Mouse (Mus musculus) kidney, adult 9 months (tissue): Measurements from ENCODE around the gene Exoc6b.

Experiments
- DNase-seq: peaks from one replicate; pipeline ENCODE4 v3.0.0; 2022

Gene Exoc6b

DNA sequence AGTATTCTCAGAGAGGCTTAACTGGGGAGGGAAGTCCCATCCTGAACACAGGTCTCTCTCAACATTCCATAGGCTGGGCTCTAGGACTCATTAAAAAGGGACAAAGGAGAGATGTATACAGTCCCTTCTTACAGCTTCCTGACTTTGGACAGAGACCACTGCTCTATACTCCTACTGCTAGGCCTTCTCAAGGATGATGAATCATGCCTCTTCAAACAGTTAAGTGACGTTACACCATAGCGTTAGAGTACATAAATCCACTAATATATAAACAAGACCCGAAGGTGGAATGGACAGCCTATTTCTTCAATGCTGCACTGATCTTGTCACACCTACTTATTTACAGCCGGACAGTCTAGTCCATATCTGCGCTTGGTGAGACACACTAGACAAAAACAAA lies 369.7 kb downstream of the Exoc6b start:
- no peak for DNase-seq

DNA sequence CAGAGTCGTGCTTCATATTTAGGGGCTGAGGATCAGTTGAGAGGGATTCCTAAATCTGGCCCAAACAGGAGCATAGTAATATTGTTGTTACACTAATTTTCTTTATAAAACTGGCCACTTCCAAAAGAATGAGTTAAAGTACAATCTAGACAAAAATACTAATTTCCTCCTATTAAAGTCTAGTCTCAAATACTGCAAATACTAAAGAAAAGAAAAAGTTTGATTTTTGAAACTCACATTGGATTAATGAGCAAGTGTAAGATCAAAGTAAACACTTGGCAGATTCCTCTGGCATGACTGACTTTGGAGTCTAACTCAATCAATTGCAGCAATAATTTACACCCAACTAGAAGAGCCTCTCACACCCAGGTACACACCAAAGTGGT lies 371.0 kb downstream of the Exoc6b start:
- DNase-seq = no peak

DNA sequence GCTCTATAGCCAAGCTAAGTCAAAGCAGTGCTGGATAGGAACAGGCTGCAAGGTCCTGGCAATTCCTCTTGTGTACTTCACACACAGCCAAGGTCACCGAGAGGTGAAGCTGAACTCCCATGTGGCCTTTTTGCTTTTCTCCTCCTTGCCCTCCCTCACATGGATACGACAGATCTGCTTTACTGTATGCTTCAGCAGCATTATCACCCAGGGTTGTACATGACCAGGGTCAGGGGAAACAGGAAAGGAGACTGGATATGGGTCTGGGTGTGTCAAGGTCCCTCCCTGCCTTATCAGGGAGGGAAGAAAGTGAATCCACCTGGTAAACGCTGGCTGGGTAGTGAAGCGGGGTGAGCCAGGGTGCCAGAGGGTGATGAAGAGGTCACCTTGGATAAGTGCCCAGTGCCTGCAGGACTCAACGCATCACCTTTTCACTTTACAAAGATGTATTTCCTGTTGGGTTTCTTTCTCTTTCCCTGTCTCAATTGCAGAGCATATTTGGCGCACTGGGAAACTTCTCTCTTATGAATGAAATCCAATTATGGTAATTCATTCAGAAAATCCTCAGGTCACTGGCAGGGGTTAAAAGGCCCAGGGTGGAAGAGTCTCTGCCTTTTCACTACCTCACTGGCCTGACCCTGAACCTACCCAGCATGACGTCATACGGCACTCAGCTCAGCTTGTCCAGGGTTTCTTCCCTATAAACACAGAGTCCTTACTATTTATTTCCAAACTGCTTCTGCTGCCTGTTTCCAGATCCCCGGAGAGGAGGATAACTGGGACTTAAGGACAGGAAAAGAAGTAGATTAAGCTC lies 371.6 kb downstream of the Exoc6b start:
- DNase-seq = peak; percentile 43

DNA sequence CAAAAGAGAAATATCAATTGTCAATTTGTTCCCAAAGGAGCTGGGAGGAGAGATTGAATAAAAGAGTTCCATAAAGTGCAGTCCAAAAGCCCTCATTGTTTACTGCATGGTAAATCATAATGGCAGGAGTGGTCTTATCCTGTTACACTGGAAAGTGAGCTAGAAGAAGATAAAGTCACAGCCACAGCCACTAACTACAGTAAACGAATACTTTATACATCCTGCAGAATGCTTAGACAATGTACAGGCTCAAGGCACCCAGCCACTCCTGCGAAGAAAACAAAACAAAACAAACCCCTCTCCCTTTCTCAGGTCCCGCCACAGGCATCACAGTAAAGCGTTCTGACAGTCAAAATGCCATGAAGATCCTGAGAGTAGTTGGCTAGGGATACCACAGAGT lies 375.5 kb downstream of the Exoc6b start:
- DNase-seq = no peak

DNA sequence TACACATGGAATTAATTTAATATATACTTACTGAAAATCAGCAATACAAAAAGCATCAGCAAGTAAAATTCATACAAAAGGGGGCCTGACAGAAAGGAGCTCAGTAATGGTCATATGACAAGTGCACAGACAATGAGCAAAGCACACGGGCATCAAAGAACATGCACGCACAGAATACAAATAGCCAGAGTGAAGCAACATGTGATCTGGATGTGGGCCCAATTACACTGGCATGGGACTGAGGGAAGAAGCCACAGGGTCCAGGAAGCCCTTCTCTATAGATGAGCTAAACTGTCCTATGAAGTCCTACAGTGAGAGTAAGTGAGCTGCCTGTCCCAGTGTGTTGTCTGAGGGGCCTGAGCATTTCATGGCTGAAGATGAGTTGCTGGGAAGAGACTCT lies 376.1 kb downstream of the Exoc6b start:
- no peak for DNase-seq

DNA sequence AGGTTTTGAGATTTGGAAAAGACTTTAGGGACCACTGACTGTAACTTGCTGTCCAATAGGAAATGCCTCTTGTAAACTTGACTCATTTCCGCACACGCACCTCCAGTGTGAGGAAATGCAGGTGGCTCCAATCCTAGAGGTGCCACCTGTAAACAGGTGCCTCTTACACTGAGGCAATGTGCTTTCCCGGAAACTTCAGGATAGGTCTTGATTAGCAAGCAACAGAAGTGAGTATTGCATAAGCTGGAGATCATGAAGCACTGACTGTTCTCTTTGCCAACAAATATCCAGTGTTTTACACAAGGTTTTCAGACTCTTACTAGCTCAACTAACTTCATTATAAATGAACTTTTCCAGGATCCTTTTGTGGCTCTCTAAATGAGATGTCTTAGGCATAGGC lies 377.4 kb downstream of the Exoc6b start:
- no peak for DNase-seq

DNA sequence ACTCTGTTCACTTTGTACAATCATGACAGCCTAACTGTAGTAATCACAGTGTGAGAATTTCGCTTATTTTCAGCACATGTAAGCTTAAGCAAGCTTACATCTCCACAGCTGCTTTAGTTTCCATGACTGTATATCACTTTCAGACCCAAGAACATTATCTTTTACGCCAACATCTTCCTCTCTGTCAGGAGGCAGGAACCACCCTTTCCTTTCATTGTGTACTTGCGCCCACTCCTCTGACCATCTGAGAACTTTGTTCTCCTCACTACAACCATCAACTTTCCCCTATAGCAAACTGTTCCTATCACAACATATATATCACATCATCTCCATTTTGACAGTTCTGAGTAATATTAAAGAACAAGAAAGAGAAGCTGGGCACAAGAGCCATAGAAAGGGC lies 391.5 kb downstream of the Exoc6b start:
- DNase-seq = no peak

DNA sequence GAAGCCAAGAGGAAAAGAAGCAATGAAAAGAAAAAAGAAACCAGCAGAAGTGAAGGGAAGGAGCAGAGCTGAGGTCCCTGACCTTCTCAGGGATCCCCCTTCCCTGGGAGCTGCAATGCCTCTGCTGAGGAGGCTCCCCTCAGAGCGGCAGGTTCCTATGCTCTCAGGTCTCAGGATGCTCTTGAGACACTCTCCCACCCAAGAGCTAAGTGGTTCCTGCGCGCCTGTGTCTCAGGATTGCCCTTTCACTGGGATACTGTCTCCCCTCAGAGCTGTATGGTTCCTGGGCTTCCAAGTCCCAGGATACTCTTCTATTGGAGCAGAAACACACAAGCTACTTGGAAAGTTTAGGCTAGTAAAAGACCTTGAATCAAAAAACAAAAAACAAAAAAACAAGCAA lies 394.4 kb downstream of the Exoc6b start:
- no peak for DNase-seq

DNA sequence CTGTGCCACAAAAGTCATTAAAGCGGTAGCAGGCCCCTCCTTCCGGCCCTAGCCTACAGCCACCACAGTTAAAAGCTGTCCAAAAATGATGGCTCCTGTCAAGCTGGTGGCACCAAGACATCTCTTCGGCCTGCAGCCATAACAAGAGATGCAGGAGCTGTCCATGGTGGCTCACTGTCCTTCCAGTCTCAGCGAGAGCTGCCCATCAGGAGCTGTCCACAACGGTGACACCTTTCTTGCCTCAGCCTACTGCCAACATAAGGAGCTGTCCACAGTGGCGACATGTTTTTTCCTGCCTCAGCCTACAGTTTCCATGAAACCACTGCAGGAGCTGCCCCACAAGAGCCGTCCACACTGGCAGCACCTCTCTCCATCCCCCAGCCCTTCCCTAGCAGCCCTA lies 395.2 kb downstream of the Exoc6b start:
- DNase-seq = no peak

DNA sequence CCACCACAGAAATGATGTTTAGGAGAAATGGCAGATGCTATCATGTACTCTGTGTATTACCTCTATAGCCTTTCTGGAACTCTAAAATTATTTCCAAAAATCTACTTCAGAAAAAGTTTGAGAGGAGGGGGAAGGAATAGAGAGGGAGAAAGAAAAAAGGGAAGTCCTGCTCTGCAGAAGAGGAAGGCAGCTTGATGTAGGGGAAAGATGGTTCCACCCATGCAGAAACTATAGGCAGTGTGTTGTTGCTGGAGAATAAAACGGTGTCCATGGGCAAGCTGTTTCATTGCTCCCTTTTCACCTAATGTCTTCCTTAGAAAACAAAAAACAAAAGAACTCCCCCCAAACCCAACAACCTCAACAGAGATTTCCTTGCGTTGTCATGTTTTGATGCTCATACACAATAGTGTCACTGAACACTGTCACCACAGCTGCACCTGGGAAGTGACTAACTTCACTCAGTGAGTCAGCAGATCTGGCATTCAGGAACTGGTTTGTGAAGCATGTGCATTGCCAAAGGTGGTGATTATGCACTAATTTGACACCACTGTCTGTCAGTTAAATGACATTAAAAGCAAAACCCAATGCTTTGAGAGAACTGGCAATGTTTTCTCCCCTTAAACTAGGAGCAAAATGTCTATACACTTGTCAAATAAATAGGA lies 407.7 kb downstream of the Exoc6b start:
- no peak for DNase-seq

DNA sequence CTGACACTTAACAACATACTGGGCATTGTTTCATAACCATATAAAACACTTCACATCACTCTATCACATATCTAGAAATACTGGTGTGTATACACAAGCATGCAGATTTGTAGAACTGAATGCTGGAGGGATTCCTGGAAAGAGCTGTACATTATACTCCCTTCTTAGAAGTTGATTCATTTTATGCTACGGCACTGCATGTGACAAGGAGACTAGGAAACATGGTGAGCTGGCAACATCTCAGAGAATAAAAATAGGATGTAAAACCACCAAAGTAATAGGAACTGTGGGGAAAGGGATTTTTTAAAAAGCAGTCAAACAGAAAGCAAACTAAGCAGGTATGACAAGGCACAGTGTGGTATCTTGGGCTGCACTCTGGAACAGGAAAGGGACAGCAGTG lies 408.3 kb downstream of the Exoc6b start:
- no peak for DNase-seq

DNA sequence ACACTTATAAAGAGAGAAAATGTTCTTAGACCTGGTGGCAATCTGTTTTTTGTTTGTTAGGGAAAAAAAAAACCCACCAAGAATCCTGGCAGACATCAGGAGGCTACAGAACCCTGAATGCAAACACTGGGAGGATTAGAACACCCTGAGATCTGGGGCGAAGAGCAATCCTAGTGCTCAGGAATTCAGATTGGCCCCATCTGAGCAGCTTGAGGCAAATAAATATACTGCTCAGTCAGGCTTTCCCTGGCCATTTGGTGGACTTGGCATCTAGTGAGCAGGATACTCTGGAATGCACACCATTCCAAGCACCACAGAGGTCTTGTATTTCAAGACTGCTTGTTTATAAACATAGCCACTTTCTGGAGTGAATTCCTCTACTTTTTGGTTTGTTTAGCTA lies 412.2 kb downstream of the Exoc6b start:
- DNase-seq = no peak

DNA sequence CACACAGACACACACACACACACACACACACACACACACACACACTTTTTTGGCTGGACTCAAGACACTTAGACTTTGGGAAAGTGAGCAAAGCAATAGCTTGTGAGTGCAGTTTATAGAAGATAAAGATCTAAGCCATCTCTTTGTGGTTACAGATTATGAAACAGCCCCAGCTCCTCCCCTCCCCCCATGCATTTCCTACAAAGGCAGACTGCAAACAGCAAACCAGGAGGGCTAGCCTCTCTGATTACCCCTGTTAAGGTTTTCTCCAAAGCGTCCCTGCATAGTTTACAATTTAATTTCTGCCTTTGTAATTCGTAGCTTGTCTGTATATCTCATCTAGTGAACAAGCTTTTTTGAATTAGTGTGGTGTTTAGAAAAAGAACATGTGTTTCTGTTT lies 412.6 kb downstream of the Exoc6b start:
- peak; percentile 22 for DNase-seq

DNA sequence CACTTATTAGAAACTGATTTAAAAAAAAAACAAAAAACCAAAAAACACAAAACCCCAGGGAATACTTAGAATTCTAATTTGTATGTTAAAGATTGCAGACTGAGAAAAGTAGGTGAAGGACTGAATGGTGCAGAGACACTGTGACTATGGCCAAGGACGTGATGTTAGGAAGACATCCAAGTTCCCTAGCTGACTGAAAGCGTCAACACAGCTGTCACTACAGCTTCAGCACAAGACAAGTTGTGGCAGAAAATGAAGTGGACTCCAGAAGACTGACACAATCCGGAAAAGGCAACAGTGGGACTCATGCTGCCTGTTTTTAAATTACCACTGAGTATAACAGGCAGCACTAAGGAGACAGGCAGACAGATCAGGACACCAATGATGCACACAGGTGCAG lies 417.4 kb downstream of the Exoc6b start:
- DNase-seq = no peak

DNA sequence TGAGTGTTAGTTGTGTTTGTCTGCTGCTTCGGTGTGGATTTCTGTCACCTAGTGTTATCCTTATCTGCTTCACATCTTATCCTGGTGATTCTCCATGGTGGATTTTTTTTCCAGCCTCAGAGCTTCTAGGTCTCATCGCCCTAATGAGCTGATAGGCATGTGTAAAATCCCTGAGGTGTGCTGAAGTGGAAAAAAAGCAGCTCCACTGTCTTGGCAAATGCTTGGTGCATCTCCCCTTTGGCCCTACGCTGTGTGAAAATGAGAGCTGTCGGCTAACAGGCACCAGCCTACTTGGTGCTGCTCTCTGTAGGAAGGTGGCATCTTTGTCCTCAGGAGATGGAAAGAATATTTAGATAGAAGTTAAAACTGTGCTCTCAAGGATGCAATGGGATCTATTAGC lies 422.1 kb downstream of the Exoc6b start:
- DNase-seq = no peak

DNA sequence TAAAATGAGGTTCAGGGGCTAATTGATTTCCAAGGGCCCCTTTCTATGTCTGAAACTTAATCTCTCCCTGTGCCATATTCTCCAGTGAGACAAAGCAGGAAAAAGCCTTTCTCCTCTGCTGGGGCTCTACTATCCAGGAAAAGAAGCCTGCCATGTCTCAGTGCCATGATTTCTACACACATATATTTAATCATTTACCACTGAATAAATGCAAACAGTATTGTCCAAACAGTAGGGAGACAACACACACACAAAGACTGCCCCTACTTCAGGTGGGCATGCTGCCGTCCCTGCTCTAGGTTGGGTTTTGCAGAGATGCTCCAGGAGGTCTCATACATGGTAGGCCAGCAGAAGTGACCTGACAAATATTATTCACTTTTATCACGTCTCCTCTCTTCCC lies 422.6 kb downstream of the Exoc6b start:
- no peak for DNase-seq

DNA sequence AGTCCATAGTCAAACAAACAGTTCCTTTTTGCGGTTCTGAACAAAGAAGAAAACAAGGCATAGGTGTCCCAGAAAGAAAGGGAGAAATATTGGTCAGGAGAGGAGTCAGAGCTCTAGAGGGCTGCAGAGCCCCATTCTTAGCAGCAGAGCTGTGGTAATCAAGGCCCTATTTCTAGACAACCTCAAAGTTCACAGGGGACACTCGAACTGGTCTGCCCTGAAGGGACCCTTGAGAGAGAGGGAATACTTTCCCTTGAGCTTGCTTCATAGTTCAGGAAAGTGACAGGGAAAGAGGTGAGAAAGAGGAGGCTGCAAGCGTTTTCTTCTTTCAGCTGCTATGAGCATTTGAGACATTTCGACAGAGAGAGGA lies 428.3 kb downstream of the Exoc6b start:
- no peak for DNase-seq

DNA sequence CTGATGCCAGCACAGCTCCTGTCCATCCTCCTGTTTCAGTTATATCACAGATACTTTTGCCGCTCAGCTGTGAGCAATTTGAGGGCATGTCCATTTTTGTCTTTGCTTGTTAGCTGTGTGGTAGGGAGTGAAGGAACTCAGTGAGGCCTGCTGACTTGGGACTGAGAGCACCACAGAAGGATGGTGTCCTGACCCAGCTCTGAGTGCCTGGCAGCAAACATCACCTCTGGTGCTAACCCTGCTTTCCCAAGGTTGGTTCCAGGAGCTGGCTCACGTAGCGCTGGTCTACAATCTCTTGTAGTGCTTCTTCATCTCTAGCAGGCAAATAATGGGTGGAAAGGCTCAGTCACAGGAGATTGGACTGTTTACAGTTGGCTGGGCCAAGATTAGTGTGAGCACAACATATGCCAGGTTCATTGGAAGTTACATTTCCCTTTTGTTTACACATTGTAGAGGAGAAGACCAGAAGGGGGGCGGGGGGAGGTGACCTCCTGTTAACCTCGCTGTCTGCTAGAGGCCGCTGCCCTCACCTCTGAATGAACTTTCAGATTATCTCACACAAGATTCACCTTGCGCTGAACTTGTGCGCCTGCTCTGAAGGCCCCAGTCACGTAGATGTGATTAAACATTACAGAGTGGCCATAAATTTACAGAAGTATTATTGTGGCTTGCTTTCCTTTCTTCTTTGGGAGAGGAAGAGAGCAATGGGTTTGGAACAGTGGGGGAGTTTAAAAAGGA lies 428.8 kb downstream of the Exoc6b start:
- DNase-seq = peak; percentile 59

DNA sequence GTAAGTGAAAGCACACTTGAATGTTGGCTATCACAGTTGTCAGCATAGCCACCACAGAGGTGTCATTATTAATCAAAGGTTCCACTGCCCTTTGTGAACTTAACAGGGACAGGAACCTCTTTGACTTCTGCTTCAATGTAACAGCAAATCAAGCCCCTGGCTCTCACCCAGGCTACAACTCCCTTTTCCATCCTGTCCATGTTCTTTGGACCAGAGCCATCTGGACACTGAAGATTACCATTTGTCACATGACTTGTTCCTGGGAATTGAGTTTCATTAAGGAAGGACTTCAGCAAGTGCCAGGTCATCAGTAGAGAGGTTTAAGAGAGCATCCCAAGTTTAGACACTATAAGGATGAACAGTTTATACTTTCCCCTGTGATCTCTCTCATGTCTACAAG lies 431.1 kb downstream of the Exoc6b start:
- peak; percentile 82 for DNase-seq

DNA sequence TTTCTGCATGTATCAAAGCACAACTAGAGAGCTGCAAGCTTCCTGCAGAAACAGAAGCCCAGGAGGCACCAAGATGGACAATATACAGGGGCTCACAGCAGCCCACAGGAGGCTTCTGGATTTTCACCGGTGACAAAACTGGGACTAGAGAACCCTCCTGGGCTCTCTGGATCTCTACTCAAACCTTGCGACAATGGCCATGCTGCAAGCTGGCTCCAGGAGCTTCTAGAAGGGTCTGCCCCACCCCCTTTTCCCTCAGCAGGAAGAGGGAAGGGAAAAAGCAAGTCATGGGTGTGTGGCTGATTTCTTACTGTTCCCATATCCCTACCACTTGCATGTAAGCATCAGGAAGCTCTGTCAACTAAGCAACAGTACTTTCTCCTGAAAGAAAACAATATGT lies 437.7 kb downstream of the Exoc6b start:
- DNase-seq = peak; percentile 11

DNA sequence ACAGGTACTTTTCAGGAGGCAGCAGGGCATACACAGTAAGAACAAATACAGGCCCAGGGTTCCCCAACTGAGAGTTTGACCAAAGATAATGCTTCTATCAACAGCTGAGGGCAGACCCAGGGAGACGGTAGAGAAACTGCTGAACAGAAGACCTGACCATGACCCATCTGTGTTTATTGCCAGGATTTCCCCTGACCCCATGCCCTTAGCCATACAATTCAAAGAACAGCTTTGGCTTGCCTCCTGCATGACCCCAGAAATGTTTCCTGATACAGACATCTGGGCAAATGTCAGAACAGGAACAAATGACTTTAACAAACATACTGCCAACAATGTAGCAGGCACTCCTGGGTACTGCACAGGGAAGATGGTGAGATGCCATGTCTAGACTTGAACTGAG lies 439.0 kb downstream of the Exoc6b start:
- DNase-seq = peak; percentile 52

DNA sequence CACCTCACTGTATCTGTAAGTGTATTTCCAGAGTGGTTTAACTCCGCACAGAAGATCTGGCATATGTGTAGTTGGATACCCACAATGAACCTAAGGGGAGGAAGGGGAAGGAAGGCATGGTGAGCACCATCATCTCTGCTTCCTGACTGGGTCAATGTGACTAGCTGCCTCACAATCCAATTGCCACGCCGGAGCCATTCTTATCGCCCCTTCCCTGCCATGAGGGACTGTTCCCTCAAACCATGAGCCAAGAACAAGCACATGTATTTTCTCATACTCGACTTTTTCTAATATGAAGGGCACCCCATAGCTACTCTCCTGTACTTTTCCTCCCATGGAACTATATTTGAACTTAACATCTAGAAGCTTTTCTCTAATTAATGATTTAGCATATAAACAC lies 440.5 kb downstream of the Exoc6b start:
- DNase-seq = no peak

DNA sequence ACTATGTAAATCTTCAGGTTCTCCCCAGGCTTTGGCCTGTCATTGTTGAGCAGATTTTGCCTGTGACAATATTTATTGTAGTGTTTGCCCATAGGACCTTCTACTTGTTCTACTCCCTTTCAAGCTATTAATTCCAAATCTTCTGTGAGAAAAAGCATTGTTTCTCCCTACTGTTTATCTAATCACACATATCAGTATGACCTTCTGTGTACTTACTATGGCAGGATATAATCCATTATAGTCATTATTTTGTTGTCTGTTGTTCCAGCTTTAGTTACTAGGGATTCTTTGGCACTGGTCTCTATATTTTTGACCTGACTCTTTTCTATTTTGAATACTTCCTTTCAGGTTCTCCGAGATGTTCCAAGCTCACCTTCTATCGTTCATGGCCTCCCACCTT lies 442.9 kb downstream of the Exoc6b start:
- DNase-seq = no peak

DNA sequence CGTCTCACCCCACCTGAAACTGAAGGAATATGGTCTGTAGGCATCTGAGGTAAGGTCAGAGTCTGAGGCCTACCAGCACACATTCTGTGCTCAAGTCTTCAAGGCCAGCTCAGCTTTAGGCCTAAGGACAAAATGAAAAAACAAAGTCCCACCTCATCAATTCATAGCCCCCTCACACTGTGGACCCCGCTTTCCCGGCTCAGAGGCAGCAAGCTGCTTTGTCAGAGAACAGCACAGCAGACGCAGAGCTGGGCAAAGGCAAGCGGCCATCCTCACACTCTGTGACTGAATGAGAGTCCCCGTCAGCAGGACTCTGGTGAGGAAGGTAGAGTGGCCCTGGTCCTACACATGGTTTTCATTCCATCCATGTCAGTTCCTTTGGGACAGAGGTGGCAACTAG lies 450.1 kb downstream of the Exoc6b start:
- no peak for DNase-seq
